Mouse (Mus musculus) stomach, embryonic 14.5 days (tissue): ENCODE results near the gene Tmsb10. TPM values are rescaled to one million over a fixed set of nuclear protein-coding genes. Genes with fewer than 3 reads are reported as not detected.

ENCODE experiments used
- ATAC-seq: fragments of 200-750 bp; cut with Nextera tagmentation; 2 replicates; pipeline ENCODE4 v1.8.0; 2017; ENCODE audit warnings: low read depth, moderate TSS enrichment; ENCODE audit not compliant: insufficient number of reproducible peaks, insufficient read depth, low FRiP score
- H3K27ac ChIP-seq: fragments of 300-500 bp; sonication (generic); 2 replicates; pipeline ENCODE4 v1.5.1; 2014; ENCODE audit warnings: mild to moderate bottlenecking, low read length, moderate library complexity, mixed read lengths
- H3K27me3 ChIP-seq: fragments of 300-500 bp; sonication (generic); 2 replicates; pipeline ENCODE4 v1.6.1; 2014; ENCODE audit warnings: low read length, control low read depth, mixed read lengths; ENCODE audit not compliant: control insufficient read depth, insufficient read depth
- H3K36me3 ChIP-seq: fragments of 300-500 bp; sonication (generic); 2 replicates; pipeline ENCODE4 v1.6.1; 2014; ENCODE audit warnings: mild to moderate bottlenecking, control low read depth, low read length, moderate library complexity, mixed read lengths; ENCODE audit not compliant: control insufficient read depth, insufficient read depth
- H3K4me1 ChIP-seq: fragments of 300-500 bp; sonication (generic); 2 replicates; pipeline ENCODE4 v1.6.1; 2014; ENCODE audit warnings: low read length, control low read depth, mixed read lengths; ENCODE audit not compliant: control insufficient read depth, insufficient read depth
- H3K4me2 ChIP-seq: fragments of 300-500 bp; sonication (generic); replicated peaks from 2 replicates; pipeline ENCODE4 v1.6.1; 2014; ENCODE audit warnings: low read depth, low read length, control low read depth
- H3K4me3 ChIP-seq: fragments of 300-500 bp; sonication (generic); 2 replicates; pipeline ENCODE4 v1.5.1; 2014; ENCODE audit warnings: low read depth, low read length, control low read depth
- H3K9ac ChIP-seq: fragments of 300-500 bp; sonication (generic); replicated peaks from 2 replicates; pipeline ENCODE4 v1.6.1; 2014; ENCODE audit warnings: low read depth, mild to moderate bottlenecking, control low read depth, low read length, moderate library complexity, mixed read lengths
- H3K9me3 ChIP-seq: fragments of 300-500 bp; sonication (generic); 2 replicates; pipeline ENCODE4 v1.6.1; 2016; ENCODE audit warnings: low read depth, low read length, control low read depth; ENCODE audit not compliant: control insufficient read depth
- WGBS: fragments of 180-500 bp; shearing (Covaris S2); extraction: QIAGEN DNeasy Blood & Tissue Kit; methylation state at CpG from one replicate; pipeline ENCODE4 v1.1.7; 2014; 5-methylcytosine and 5-hydroxymethylcytosine counted together
- polyA plus RNA-seq: library from polyadenylated mRNA; unstranded; fragments of >200 nt; fragmentation: Nextera tagmentation; extraction: Ambion mirVana; gene quantifications from 2 replicates; pipeline ENCODE4 v1.2.1, GENCODE M21; 2014

The Tmsb10 gene
- polyA plus RNA-seq, 1 experiment from 2014 or later: 2,370 TPM

DNA sequence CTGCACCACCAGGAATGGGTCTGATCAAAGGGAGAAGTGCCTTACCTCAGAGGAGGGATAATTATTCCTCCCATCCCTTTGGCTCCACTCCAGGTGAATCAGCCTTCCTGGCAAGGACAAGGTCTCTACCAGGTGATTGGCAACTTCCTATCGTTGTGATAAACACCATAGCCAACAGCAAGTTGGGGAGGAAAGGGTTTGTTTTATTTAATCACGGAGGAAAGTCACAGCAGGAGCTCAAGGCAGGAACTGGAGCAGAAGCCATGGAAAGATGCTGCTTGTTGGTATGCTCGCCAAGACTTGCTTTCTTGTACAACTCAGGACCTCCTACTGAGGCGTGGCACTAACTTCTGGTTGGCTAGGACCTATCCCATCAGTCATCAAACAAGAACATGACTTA lies 47.3 kb downstream of the Tmsb10 start:
- 59% methylated on average over 4 of the region's 4 CpGs for WGBS
- Histone ChIP-seq H3K9ac (no peak overlapping the region), H3K9me3 (no peaks in the 10 kb centered on the region), H3K27ac (no peak overlapping the region), H3K36me3 (no peaks in the 10 kb centered on the region), H3K4me1 (no peaks in the 10 kb centered on the region), H3K4me2 (no peak overlapping the region), H3K4me3 (no peak overlapping the region), H3K27me3 (no peaks in the 10 kb centered on the region)
- ATAC-seq: no peak

Other genes starting within 250 kb of the Tmsb10 start
- 35.1 and 39.0 TPM in 2 replicates for gene Tcf7l1, start 169.5 kb downstream of the Tmsb10 start, polyA plus RNA-seq
- gene Kcmf1, start 58.8 kb downstream of the Tmsb10 start, polyA plus RNA-seq: 38.4 and 40.1 TPM in 2 replicates